Mouse (Mus musculus) small intestine, adult 2 months (tissue): ENCODE measurements around the gene Gm11060. TPM values are rescaled to one million over a fixed set of nuclear protein-coding genes. Genes with fewer than 3 reads are reported as not detected.

Experiments used
- H3K27ac ChIP-seq: fragments of 200-500 bp; 2 replicates; pipeline ENCODE4 v1.5.1; 2012; ENCODE audit warnings: low read depth, low read length, control low read depth, inconsistent platforms; ENCODE audit not compliant: insufficient read depth
- H3K27me3 ChIP-seq: fragments of 200-500 bp; 2 replicates; pipeline ENCODE4 v1.6.1; 2012; ENCODE audit warnings: mild to moderate bottlenecking, moderate library complexity, low read length, inconsistent platforms; ENCODE audit not compliant: control insufficient read depth, insufficient read depth
- H3K36me3 ChIP-seq: fragments of 200-500 bp; 2 replicates; pipeline ENCODE4 v1.6.1; 2012; ENCODE audit warnings: mild to moderate bottlenecking, low read length, control low read depth, inconsistent platforms; ENCODE audit not compliant: control insufficient read depth, insufficient read depth
- H3K4me1 ChIP-seq: fragments of 200-500 bp; 2 replicates; pipeline ENCODE4 v1.6.1; 2012; ENCODE audit warnings: low read length, inconsistent platforms, mixed read lengths; ENCODE audit not compliant: control insufficient read depth, insufficient read depth, insufficient read length
- H3K4me3 ChIP-seq: fragments of 200-500 bp; 2 replicates; pipeline ENCODE4 v1.5.1; 2012; ENCODE audit warnings: low read depth, mild to moderate bottlenecking, control low read depth, inconsistent platforms, low read length, moderate library complexity
- CTCF ChIP-seq: fragments of 200-500 bp; IDR thresholded peaks from 2 replicates; pipeline ENCODE4 v1.5.1; 2012; ENCODE audit warnings: low read depth, mild to moderate bottlenecking, control low read depth, inconsistent platforms, low read length, moderate library complexity, mixed read lengths; ENCODE audit not compliant: insufficient replicate concordance, insufficient read length; ENCODE audit errors: extremely low read depth
- POLR2A ChIP-seq: fragments of 200-500 bp; IDR thresholded peaks from 2 replicates; pipeline ENCODE4 v1.6.1; 2012; ENCODE audit warnings: low read depth, mild to moderate bottlenecking, control low read depth, inconsistent platforms, low read length, moderate library complexity
- WGBS: fragments of 180-500 bp; shearing (Covaris S2); methylation state at CpG from one replicate; pipeline ENCODE4 v1.1.7; 2018; 5-methylcytosine and 5-hydroxymethylcytosine counted together
- polyA plus RNA-seq: library from polyadenylated mRNA; depleted of rRNA; stranded (reverse); fragments of >200 nt; gene quantifications from 2 replicates; pipeline ENCODE4 v1.2.3, GENCODE M21; 2012; rRNA removed

Gm11060 gene
- polyA plus RNA-seq, 1 experiment, result not detected

DNA sequence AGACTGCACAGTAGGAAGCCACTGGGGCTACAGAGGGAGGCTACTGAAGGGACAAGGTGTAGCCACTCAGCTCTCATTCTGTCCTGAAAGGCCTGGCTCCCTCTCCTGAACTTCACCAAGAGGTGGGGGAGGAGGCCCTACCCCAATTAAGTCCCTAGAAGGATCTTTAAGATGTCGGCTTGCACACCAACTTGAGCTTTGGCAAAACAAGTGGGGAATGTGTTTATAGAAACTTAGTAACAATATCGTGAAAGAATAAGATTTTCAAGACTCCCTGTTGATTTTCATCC is 39.9 kb downstream of the Gm11060 start:
- Histone ChIP-seq H3K27me3 (peaks cover 86% of the 10 kb centered on the region), H3K27ac (no peak overlapping the region), H3K36me3 (no peaks in the 10 kb centered on the region), H3K4me1 (peaks cover 1% of the 10 kb centered on the region), H3K4me3 (no peak overlapping the region)
- TF ChIP-seq CTCF, result no peak
- no peak for TF ChIP-seq POLR2A
- 23% methylated on average over 2 of the region's 2 CpGs for WGBS

DNA sequence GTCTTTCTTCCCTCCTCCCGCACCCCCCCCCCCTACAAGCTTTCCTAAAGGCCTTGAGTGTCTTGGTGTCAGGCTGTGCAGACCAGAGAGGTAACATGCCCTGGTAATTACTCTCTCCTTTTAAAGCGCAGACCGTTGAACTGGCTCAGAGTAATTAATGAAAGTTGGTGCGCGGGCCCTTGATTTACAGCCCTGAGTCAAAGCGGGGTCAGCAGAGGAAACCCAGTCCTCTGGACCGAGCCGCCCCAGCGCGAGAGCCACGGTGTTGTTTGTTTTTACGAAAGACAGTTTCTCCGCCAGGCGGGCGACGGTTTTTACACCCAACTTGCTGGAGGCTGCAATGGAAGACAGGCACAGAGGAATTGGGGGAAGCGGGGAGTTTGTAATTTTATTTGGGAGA is 40.5 kb downstream of the Gm11060 start:
- Histone ChIP-seq H3K4me3 (no peak overlapping the region), H3K27me3 (peaks cover 81% of the 10 kb centered on the region), H3K4me1 (no peaks in the 10 kb centered on the region), H3K27ac (no peak overlapping the region), H3K36me3 (no peaks in the 10 kb centered on the region)
- 5% methylated on average over 17 of the region's 17 CpGs for WGBS
- TF ChIP-seq CTCF (no peak), POLR2A (no peak)

DNA sequence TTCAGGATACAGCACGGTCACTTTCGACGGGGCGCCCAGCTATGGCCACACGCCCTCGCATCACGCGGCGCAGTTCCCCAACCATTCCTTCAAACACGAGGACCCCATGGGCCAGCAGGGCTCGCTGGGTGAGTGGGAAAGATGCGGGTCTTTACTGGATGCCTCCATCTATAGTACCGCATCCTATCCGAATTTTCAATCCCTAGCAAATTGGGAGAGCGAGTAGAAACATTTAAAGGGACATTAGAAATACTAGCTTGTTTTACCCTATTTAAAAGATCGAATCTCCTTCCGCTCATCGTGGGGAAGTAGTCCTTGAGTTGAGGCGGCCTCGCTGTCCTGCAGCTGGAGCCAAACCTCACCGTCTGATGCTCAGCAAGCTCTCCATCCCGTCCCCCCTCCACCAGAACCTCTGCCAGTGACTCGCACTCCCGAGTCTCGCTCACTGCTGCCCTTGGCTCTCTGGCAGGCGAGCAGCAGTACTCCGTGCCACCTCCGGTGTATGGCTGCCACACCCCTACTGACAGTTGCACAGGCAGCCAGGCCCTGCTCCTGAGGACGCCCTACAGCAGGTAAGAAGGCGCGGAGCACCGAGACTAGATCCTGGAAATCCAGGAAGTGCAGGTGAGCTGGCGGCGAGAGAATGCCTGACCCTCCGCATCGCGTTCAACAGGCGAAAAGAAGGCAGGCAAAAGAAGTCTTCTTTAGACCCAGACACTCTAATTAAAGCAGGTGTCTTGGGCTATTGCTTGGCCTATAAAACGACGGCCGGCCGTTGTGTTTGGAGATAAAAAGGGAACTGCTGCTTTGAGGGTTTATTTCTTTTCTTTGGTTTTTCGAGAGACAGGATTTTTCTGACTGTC is 41.3 kb downstream of the Gm11060 start:
- TF ChIP-seq CTCF, result no peak
- no peak for TF ChIP-seq POLR2A
- Histone ChIP-seq H3K4me3 (no peak overlapping the region), H3K36me3 (no peaks in the 10 kb centered on the region), H3K4me1 (no peaks in the 10 kb centered on the region), H3K27me3 (peaks cover 72% of the 10 kb centered on the region), H3K27ac (no peak overlapping the region)
- 5% methylated on average over 43 of the region's 43 CpGs for WGBS

DNA sequence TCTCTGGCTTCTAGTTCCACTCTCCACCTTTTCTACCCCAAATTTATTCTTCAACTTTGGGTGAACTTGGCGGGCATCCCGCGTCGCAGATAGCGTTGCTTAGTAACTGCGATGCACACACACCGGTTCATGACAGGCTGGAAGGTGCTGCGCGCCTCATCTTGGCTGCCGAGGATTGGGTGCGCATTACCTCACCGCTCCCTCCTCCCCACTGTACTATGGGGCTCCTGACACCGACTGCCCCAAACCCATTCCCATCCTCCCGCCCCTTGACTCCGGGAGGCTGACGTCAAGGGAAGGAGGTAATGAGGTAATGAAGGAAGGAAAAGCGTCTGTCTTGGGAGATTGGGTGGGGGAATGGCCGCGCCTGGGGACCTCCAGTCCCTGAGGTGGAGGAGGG is 42.5 kb downstream of the Gm11060 start:
- Histone ChIP-seq H3K36me3 (no peaks in the 10 kb centered on the region), H3K4me3 (no peak overlapping the region), H3K27ac (no peak overlapping the region), H3K4me1 (no peaks in the 10 kb centered on the region), H3K27me3 (peaks cover 61% of the 10 kb centered on the region)
- no peak for TF ChIP-seq POLR2A
- no peak for TF ChIP-seq CTCF
- WGBS, result 4% methylated on average over 19 of the region's 19 CpGs

DNA sequence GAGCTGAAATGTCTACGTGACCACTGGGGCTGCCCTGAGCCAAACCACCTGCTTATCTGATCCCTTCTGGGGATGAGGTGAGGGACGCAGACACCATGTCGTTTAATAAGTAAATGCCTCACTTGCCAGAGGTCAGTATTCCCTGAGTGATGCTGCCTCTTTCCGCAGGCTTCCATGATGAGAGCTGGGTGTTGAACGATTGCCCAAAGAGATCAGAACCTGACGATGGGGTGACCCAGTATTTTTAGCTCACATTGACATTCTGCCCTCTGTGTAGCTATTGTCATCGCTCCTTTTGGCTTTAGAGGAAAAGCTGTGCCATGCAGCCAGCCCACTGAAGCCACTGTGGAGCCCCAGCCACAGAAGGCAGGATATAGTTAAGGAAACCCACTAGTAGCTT is 47.7 kb downstream of the Gm11060 start:
- no peak overlapping the region for H3K4me3 ChIP-seq
- H3K27me3 ChIP-seq, result peaks cover 10% of the 10 kb centered on the region
- TF ChIP-seq CTCF (no peak), POLR2A (no peak)
- no peaks in the 10 kb centered on the region for H3K36me3 ChIP-seq
- H3K27ac ChIP-seq, result no peak overlapping the region
- WGBS, result 53% methylated on average over 7 of the region's 7 CpGs
- no peaks in the 10 kb centered on the region for H3K4me1 ChIP-seq

DNA sequence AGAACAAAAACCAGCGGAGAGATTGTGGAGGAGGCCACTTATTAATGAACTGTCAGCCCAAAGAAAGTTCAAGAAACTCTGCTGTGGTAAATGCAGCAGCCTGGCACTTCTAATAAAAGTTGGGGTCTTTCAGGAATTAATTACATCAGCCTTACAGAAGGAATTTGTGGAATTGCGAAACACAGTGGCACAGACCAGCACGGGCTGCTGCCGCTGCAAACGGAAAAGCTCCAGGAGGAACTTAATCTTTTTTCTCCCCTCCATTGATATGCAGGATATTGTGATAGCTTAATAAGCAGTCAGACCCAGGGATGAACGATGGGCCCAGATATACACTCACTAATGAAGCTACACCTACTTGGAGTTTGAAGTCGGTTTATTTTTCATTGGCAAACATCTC is 49.6 kb downstream of the Gm11060 start:
- TF ChIP-seq POLR2A, result no peak
- no peak for TF ChIP-seq CTCF
- H3K27ac ChIP-seq, result no peak overlapping the region
- WGBS, result 51% methylated on average over 7 of the region's 7 CpGs

More for the DNA sequence above, 49.6 kb downstream of the Gm11060 start:
- no peaks in the 10 kb centered on the region; the same call in none of the 2 replicates for H3K27me3 ChIP-seq
- no peak overlapping the region for H3K4me3 ChIP-seq
- no peaks in the 10 kb centered on the region for H3K36me3 ChIP-seq
- no peaks in the 10 kb centered on the region for H3K4me1 ChIP-seq

Other genes with a start within 250 kb of the Gm11060 start
- 0.33 and 0.42 TPM in 2 replicates for gene Prrg4, start 242.1 kb upstream of the Gm11060 start, polyA plus RNA-seq
- not detected in 2 replicates for gene Ccdc73, start 224.2 kb upstream of the Gm11060 start, polyA plus RNA-seq
- gene Eif3m, start 74.9 kb upstream of the Gm11060 start, polyA plus RNA-seq, result 7.0 and 7.4 TPM in 2 replicates
- gene Wt1, start 34.5 kb downstream of the Gm11060 start, polyA plus RNA-seq, result 0.48 and 2.3 TPM in 2 replicates
- 0.58 TPM in 1 of 2 replicates, not detected in the other for gene Them7, start 132.3 kb downstream of the Gm11060 start, polyA plus RNA-seq